Mouse (Mus musculus) inflammation-experienced regulatory T-cells, adult 16 weeks (primary cell): ENCODE measurements around the gene Pde4d. TPM values are rescaled to one million over a fixed set of nuclear protein-coding genes. Genes with fewer than 3 reads are reported as not detected.

Experiments
- polyA plus RNA-seq: library from polyadenylated mRNA; unstranded; fragments of 100-300 nt; shearing (Covaris generic); gene quantifications from one replicate; pipeline ENCODE4 v1.2.1, GENCODE M21; 2017

Gene Pde4d
- polyA plus RNA-seq, result 4.2 TPM

GRCm38 (mm10) chr13:108449116-108450097, at the start of gene Pde4d:
TSS of gene Pde4d (plus strand) at chr13:108449948.

Other genes with a start within 250 kb of the Pde4d start
- 0.45 TPM for gene Elovl7, start 235.5 kb upstream of the Pde4d start, polyA plus RNA-seq
- gene Depdc1b, start 133.6 kb upstream of the Pde4d start, polyA plus RNA-seq, result 3.5 TPM